Mouse (Mus musculus): ENCODE results near the gene Zim1.

Zim1 gene

DNA sequence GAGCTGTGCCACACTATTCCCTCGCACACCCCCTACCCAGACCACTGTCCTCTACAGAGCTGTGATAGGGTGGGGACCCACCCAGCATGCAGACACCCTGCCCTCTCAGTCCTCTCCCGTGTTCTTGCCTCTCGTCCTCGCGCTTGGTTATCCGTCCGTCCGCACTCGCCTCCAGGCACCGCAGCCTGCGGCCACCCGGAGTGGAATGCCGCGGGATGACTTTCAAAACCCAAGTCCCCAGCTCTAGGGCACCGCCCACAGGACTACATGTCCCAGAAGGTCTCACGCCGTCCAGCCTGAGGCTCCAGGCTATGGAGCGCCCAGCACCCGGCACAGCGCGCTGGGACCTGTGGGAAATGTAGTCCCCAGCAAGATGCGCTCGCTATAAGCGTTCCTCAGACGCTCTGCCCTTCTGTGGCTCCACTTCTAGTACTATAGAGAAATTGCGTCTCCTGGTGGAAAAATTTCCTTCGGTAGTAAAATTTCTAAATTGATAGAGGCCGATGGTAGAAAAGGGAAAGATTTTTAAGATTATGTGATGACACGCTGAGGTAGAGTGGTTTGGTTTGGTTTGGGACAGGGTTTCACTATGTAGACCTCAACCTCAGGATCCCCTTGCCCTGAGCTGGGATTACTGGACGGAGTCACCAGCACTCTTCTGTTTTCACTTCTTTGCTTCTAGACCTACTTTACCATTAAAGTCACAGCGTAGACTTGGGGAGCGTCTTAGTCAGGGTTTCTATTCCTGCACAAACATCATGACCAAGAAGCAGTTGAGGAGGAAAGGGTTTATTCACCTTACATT, at the start of gene Zim1:
TSS of gene Zim1 (minus strand) at position 210 of the 805 bp plus-strand sequence.
- DNase-seq (ENCODE audit: extremely low read depth, low read depth), result no peak

DNA sequence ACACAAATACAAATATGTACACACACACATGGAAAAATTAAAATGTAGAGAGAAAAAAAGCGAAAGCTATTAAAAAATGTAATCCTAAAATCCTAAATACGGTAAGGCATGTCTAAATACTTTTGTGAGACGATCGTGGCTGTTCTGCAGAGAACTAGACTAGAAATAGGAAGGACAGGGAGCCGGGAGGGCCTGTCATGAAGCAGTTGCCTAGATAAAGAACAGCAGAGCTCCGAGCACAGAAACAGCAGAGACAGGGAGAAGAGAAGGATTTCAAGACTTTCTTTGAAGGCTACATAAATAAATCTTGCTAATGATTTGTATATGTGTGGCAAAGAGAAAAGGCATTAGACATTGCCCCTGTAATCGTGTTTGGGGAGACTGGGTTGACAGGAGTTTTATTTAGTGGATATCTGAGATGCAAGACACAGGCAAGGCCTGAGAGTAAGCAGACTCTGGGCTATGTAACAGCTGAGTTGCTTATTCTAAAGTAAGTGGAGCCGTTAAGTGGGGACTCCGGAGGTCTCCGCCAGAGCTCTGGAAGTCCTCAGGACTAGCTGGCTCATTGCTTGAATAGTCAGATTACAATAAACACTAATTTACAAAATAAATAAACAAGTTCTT, 48.1 kb upstream of the Zim1 start:
- no peak for DNase-seq (ENCODE audit: extremely low read depth, low read depth)

DNA sequence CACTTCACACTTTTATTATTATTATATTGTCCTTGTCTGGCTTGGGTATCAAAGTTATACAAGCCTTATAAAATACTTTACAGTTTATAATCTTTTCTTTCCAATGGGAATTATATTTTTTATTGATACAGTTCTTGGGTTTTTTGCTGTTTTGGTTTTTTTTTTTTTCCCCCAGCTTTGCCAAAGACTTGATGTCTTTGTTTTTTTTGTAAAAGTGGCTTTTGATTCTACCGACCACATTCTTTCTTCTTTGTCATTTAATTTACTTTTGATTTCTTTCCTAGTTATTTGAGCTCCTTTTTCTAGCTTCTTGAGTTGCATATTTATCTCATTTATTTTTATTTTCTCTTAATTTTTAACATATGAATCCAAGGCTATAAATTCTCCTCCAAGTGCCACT, 39.8 kb upstream of the Zim1 start:
- no peak for DNase-seq (ENCODE audit: extremely low read depth, low read depth)

DNA sequence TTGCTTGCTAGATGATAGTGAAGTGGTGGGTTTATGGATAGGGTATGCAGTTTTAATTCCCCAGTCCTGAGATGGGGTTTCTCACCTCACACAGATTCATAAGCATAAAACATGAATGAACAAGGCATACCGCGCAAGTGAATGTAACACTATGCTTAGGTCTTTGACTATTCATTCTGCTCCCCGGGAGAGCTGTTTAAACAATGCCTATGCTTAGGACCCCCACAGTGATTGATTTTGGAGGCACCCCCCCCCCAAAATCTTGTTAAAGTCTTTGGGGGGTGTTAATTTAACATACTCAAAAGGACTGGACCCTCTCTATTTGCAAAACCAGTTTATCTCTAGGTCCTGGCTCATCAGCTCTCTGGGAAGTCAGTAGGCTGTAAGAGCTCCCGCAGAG, 35.7 kb upstream of the Zim1 start:
- DNase-seq (ENCODE audit: extremely low read depth, low read depth), result no peak

DNA sequence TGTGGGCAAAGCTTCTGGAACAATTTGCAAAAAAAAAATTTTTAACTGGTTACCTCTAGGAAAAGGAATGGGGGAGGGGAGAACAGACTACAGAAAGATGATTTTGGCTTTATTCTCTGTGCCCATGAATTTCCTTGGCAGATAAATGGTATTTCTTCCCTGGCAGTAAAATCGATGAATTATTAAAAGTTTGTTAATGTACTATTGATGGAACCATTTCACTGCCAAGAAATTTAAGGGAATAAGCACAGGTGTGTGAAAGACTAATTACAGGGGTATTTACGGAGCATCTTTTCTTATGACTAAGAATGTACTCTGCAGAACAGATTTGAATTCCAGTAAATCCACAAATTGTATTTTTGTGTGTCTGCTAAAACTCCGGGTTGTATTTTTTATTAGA, 35.1 kb upstream of the Zim1 start:
- no peak for DNase-seq (ENCODE audit: extremely low read depth, low read depth)

DNA sequence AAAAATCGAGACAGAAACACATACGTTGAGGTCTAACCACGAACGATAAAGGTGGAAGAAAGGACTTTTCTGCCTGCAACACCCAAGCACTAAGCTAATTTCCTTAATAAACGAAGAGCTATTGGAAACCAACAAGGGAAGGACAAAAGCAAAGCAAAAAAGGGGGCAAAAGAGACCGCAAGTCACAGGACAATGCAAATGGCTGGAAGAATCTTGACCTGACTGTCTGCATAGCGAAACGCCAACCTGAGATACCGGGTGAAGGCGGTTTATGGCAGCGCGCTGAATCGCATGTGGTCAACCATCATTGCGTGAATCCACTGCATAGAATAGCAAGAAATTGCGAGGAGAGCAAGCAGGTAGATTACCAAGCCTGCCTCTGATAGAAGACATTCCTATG, 34.6 kb upstream of the Zim1 start:
- no peak for DNase-seq (ENCODE audit: extremely low read depth, low read depth)

DNA sequence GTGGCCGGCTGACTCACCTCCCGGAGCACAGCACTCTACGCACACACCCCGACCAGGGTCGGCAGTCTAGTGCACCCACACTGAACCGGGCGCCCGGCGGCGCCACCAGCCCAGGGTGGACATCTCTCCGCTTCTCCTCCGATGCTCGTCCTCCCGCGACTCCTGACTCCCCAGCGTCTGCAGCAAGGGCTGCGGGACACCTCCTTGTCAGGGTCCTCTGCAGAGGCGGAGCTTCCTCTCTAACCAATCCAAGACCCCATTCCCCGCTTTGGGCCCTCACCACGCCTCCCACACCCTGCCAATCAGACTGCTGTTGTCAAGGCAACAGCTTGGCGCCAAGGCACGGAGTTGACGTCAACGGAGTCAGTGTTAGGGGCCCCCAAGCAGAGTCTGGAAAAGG, 34.0 kb upstream of the Zim1 start, which contains the start of the genes Peg3 and Usp29:
TSS of gene Peg3 (minus strand) at position 191 of the 400 bp plus-strand sequence.
TSS of gene Usp29 (plus strand) at position 338 of the 400 bp plus-strand sequence.
- DNase-seq (ENCODE audit: extremely low read depth, low read depth), result no peak

DNA sequence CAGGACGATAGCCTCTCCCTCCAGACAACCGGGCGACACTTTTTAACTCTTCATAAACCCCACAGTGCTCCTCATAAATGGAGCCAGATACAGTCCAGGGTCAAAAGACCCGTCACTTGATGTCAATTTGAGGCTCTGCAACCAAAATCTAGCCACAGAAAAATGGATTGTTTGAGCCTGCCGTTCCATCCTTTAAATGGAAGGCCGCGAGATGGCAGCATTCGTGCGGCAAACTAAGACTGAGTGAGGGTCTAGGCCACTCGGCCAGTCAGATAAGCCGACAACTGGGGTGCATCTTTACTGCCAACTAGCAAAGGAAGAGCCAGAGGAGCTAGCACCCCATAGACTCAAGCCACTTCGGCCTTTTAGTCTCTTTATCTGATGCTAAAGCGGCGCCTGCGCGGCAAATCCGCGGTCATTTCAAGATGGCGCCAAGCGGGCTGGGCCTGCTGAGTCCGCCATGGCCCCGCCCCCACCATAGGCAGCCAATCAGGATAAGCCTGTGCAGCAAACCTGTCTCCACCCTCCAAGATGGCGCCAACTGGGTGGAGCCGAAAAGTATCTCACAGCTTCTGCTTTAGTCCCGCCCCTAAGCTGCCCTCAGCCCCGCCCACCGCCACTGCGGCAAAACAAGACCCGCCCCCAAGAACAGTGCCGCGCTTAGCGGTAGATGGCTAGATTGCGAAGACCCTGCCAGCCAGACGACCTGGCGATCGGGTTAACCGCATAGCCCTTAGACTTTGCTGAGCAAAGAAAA, 33.0 kb upstream of the Zim1 start:
- no peak for DNase-seq (ENCODE audit: extremely low read depth, low read depth)

DNA sequence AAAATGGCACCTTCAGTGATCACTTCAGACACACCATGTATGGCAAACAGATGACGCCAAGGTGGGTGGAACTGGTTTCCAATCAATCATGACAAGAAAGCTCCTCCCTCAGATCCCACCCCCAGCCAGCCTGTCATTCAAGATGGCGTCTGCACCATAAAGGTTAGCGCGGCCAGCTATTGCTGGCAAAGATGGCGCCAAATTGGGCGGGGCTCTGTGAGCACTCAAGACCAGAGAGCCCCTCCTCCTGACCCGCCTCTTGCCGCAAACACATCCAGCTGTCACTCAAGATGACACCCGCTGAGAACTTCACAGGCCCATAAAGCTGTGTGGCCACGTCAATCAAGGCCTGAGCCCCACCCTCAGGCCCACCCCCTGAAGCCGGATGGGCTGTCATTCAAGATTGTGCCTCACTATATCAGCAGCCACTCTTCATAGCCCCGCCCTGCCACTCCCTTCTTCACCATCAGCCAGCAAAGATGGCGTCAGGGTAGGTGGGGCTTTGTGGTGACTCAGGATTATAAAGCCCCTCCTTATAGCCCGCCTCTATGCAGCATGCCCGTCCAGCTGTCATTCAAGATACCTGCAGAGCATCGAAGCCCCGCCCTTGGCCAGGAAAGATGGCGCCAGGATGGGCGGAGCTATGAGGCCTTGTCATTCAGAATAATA, 32.1 kb upstream of the Zim1 start:
- no peak for DNase-seq (ENCODE audit: extremely low read depth, low read depth)

DNA sequence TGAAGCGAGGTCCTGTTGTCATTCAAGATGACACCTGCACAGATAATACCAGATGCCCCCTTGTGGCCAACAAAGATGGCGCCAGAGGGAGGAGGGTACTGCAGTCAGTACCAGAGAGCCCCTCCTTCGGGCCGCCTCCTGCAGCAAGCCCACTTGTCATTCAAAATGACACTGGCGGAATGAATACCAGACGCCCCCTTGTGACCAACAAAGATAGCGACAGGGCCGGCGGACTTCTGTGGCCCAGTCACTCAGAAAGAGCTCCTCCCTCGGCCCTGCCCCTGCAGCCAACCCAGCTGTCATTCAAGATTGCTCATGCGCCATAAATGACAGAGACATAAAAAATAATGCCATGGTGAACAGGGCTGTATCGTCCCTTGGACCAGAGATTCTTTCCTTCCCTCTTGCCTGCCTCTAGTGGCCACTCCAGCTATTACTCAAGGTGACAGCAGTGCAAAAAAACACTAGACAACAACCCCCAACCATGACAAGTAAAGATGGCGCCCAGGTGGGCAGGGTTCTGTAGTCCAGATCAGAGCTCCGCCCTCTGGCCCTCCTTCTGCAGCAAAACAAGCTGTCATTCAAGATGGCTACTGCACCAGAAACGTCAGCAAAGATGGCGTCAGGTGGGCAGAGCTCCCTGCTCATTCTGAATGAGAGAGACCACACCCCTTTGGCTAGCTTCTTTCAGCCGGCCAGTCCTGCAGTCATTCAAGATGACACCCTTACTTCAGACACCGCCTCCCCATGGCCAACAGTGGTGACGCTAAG, 31.3 kb upstream of the Zim1 start:
- no peak for DNase-seq (ENCODE audit: extremely low read depth, low read depth)

DNA sequence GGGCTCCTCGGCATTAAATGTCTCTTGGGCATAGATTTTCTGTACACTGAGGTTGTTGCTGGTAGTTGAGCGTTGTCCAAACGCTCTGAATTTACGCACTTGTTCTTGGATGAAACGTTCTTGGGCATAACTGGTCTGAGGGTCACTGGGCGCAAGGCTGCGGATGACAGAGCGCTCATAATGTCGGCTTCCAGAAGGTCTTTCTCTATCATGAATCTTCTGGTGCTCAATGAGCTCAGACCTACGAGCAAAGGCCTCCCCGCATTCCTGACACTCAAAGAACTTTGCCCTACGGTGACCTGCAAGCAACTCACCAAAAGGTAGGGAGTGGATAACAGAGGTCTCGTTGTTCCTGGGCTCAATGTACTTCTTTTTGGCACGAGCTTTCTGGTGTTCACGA, 13.1 kb upstream of the Zim1 start:
- no peak for DNase-seq (ENCODE audit: extremely low read depth, low read depth)

DNA sequence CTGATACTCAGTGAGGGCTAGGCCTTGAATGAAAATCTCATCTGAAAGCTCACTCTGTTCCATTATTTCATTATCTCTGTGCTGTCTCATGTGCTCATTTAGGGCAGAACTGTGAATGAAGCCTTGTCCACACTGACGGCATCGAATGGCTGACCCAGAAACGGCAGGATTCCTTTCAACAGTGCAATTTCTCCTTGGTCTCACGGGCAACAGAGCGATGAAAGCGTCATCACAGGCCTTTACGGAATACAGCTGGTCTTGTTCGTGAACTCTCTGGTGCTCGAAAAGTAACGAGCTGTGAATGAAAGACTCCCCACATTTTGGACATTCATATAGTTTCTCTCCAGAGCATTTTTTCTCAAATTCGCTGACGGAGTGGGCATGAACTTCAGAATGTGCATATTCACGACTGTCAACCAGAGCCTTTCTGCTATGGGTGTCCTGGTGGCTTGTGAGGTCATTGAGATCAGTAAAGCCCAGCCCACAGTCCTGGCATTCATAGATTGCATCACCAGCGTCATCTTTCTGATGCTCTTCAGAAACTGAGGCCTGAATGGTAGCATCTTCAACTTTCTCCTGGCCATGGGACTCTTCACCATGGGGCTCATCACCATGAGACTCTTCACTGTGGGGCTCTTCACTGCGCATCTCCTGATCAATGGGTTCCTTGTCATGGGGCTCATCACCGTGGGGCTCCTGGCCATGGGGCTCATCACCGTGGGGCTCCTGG, 12.4 kb upstream of the Zim1 start:
- DNase-seq (ENCODE audit: extremely low read depth, low read depth), result no peak

DNA sequence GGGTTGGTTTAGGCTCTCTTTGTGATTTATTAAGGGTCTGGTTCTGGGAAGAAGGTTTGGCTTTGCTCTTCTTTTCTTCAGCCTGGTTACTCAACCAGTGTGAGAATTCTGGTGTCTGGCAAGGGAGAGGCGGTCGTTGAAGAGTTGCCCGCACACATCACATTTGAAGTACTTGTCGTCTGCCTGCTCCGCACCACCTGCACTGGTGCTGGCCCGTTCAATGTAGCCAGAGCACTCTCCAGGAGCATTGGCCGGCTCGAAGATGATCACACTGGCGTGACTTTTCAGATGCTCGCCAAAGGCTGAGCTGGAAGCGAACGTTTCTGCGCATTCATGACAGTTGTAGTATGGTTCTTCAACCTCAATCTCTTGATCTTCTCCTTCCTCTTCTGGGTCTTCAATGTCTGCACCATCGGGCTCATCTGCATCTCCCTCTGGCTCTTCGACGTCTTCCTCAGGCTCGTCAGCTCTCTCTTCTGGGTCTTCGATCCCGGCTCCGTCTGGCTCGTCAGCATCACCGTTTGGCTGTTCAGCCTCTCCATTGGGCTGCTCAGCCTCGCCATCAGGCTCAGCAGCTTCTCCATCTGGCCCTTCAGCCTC, 11.3 kb upstream of the Zim1 start:
- no peak for DNase-seq (ENCODE audit: extremely low read depth, low read depth)

DNA sequence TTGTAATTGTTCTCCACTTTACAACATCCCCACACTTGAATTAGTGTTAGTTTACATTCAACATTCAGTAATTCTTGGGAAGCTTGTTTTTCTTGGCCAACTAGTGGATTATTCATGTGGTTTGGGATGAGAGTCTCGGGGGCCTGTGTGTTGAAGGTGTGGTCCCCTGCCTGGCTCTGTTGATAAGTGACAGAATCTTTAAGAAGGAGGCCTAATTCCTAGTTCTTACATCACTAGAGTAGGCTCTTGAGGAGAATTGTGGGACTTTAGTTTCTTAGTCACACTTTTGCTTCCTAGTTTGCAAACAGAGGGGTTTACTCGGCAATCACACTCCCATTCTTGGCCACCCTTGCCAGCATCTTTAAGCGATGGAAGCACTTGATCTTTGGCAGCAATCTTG, 3.0 kb upstream of the Zim1 start:
- no peak for DNase-seq (ENCODE audit: extremely low read depth, low read depth)

DNA sequence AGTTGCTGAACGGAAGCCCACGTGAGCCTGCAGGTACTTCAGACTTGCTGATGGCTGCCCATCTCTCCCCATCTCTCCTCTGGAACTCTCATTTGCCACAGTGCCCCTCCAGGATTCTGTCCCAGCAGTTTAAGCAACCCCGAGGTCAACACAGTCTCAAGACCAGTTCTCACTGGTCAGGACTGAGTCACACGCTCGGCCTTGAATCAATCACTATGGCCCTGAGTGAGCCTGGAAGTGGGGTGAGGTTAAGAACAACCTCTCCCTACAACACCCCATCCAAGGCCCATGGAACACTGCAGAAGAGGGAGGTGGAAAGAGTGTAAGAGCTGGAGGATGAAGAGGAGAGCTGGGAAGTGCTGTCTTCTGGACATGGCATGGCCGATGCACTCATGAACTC, 10.7 kb downstream of the Zim1 start:
- no peak for DNase-seq (ENCODE audit: extremely low read depth, low read depth)

DNA sequence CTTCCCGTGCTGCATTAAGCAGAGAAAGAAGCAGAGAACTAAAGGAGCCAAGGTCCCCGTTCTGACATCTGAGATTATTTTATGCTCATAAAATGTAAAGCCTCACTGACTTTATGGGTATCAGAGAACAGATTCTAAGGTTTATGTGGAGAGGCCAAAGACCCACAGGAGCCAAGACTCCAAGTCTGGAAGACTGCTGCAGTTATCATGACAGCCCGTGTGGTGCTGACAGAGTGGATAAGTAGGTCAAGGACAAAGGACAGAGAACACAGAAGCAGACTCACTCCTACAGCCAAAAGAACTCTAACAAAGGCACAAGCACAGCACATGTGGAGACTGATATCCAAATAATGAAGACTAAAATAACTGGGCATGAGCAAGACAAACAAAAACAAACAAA, 29.5 kb downstream of the Zim1 start:
- DNase-seq (ENCODE audit: extremely low read depth, low read depth), result no peak

DNA sequence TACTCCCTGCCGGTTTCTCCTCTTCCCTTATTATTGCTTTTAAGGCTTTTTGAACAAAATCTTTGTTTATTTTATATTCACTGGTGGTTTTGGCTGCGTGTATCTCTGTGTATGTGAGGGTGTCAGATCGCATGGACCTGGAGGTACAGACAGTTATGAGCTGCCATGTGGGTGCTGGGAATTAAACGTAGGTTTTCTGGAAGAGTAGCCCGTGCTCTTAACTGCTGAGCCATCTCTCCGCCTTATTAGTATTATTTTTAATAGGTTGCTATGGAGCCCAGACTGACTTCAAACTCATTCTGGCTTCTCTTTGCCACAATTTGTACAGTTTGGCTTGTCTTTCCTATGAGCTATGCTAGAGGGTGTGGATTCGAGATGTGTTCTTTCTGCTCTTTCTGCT, 32.8 kb downstream of the Zim1 start:
- no peak for DNase-seq (ENCODE audit: extremely low read depth, low read depth)

DNA sequence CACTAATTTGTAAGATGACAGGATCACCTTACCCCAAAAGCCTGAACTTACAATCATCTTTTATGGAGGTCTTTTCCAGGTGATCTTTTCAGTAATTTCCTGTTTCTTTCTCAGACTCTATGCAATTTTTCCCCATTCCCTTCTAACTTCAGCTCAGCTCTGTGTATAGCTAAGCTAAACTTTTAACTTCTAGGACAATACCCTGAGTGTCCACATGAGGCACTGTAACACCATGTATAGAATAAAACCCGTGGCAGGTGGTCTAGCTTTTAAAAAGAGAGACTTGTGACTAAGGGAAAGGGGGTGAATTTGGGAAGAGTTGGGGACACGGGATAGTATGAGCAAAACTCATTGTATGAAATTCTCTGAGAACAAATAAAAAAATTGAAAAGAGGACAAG, 36.6 kb downstream of the Zim1 start:
- no peak for DNase-seq (ENCODE audit: extremely low read depth, low read depth)

DNA sequence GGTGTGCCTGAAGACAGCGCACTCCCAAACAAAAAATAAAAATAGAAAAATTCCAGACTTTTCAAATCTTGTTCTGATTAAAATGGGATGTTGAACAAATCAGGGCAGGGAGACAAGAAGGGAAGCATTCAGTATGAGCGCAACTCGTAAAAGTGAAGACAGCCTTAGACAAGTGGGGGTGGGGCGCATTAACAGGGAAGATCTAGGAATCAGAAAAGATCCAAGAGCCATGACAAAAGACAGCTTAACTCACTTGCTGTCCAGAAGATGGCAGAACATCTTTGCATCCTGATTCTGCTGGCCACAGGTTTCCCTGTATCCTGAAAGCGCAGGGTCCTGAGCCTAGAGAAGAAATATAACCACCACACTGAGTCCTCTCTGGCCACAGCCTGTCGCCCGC, 37.6 kb downstream of the Zim1 start:
- no peak for DNase-seq (ENCODE audit: extremely low read depth, low read depth)

DNA sequence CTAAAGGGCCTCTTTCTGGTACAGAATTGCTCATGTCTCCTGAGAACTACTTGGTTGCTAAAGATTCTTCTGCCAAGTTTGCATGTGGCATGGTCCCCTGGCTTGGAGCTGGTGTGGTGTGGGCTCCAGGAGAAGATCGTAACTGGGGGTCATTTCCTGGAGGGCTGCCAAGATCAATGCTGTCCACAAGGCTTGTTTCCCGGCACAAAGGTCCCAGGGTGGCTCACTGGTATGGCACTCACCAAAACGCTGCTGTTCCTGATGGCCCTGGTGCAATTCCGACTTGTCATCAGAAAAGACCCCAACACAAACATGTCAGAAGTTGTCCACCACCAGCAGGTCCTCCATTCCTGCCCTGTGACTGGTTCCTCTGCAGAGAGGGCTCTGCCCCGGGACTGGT, 44.1 kb downstream of the Zim1 start:
- no peak for DNase-seq (ENCODE audit: extremely low read depth, low read depth)

All from MEL-GATA-1-ER (cell line).